Mouse (Mus musculus): Measurements from ENCODE around the gene Amdhd1. TPM values are rescaled to one million over a fixed set of nuclear protein-coding genes. Genes with fewer than 3 reads are reported as not detected.

The Amdhd1 gene
- polyA plus RNA-seq (2012; rRNA removed) = 0.16 and 0.20 TPM in 2 replicates
- polyA plus RNA-seq (2014; fragmentation: Nextera tagmentation; extraction: Ambion mirVana) = 0.17 and 0.32 TPM in 2 replicates

DNA sequence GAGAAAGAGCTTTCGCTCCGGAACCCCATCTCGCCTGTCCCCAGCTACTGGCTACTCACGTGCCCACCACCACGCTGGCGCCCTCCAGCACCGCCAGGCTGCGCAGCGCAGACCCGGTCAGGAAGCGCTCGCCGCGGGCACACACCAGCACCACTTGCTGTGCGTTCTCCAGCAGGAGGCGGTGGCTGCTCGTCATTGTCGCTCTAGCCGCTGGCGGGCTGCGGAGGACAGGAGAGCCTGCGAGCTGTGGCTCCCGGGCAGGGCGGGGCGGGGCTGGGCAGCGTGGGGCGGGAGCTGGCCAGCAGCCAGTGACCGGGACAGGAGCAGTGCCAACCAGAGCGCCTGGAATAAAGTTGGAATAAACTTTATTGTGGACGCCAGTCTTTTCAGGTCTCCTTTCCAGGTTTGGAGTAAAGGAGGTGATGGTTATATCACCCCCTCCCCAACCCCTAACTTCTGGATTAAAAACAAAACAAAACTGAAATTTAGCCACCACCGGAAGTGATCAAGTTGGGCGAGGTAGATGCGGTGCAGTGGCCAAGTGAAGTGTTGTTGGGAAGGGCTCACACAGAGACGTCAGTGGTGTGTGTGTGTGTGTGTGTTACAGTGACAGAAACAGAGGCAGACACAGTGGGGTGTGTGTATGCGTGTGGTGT lies at the start of gene Amdhd1:
Amdhd1 (minus strand) TSS at position 259 of the 656 bp plus-strand sequence.
- Histone ChIP-seq H3K4me2 (replicated peaks; ENCODE audit: low read depth, low read length, severe bottlenecking) (peak within 1 kb of the TSS; percentile 86), H3K9ac (ENCODE audit: low read depth, low read length, severe bottlenecking) (peak within 1 kb of the TSS; percentile 52), H3K4me3 (replicated peaks; ENCODE audit: low read length) (peak within 1 kb of the TSS; percentile 39), H3K27ac (replicated peaks; ENCODE audit: low read depth, low read length) (no peak within 1 kb of the TSS), H3K36me3 (ENCODE audit: control insufficient read depth, insufficient read depth, low read length) (no peaks in the 10 kb centered on the region), H3K4me1 (ENCODE audit: control insufficient read depth, insufficient read depth, low read length) (peaks cover 9% of the 10 kb centered on the region), H3K9me3 (ENCODE audit: control insufficient read depth, low read length) (no peaks in the 10 kb centered on the region), H3K27me3 (ENCODE audit: control insufficient read depth, insufficient read depth, low read length) (no peaks in the 10 kb centered on the region)
- ATAC-seq (ENCODE audit: low FRiP score, low read depth) (peak; percentile 87; the same call in 1 of the 2 replicates), DNase-seq (ENCODE audit: low spot score) (peak; percentile 59)
- TF ChIP-seq POLR2A (IDR thresholded peaks at IDR 0.05; ENCODE audit: borderline replicate concordance, extremely low read depth, insufficient read depth, insufficient read length) = no peak
- WGBS = 4% methylated on average over 29 of the region's 35 CpGs

- 0% methylated on average over 35 of the region's 63 CpGs for WGBS
- peak; percentile 95 for DNase-seq (ENCODE audit: low spot score)
- H3K9ac ChIP-seq (ENCODE audit: low read depth, low read length, severe bottlenecking) = peak within 1 kb of the TSS; percentile 74
- H3K27ac ChIP-seq (replicated peaks; ENCODE audit: low read depth, low read length) = peak within 1 kb of the TSS; percentile 59; the same call in 1 of the 2 replicates
- peak; percentile 91 for ATAC-seq (ENCODE audit: low FRiP score, low read depth)
- no peaks in the 10 kb centered on the region for H3K9me3 ChIP-seq (ENCODE audit: control insufficient read depth, low read length)
- no peaks in the 10 kb centered on the region for H3K27me3 ChIP-seq (ENCODE audit: control insufficient read depth, insufficient read depth, low read length)
- peak within 1 kb of the TSS; percentile 74 for H3K4me3 ChIP-seq (replicated peaks; ENCODE audit: low read length)
- no peak for TF ChIP-seq POLR2A (IDR thresholded peaks at IDR 0.05; ENCODE audit: borderline replicate concordance, extremely low read depth, insufficient read depth, insufficient read length)
- H3K4me2 ChIP-seq (replicated peaks; ENCODE audit: low read depth, low read length, severe bottlenecking) = peak within 1 kb of the TSS; percentile 91
- peaks cover 9% of the 10 kb centered on the region for H3K4me1 ChIP-seq (ENCODE audit: control insufficient read depth, insufficient read depth, low read length)
- peaks cover 23% of the 10 kb centered on the region for H3K36me3 ChIP-seq (ENCODE audit: control insufficient read depth, insufficient read depth, low read length)
Measured at GRCm38 (mm10) chr10:93589281-93589848, 49.5 kb upstream of the Amdhd1 start, which contains the start of gene Snrpf. Gene Snrpf, minus strand, starts transcription at chr10:93589706.

- TF ChIP-seq POLR2A (IDR thresholded peaks at IDR 0.05; ENCODE audit: borderline replicate concordance, extremely low read depth, insufficient read depth, insufficient read length) = no peak
- Histone ChIP-seq H3K9ac (ENCODE audit: low read depth, low read length, severe bottlenecking) (peak overlapping the region; percentile 74), H3K4me1 (ENCODE audit: control insufficient read depth, insufficient read depth, low read length) (peaks cover 9% of the 10 kb centered on the region), H3K36me3 (ENCODE audit: control insufficient read depth, insufficient read depth, low read length) (peaks cover 26% of the 10 kb centered on the region), H3K27ac (replicated peaks; ENCODE audit: low read depth, low read length) (0 out of 2 replicates have a peak overlapping the region, but pooled peaks have one; percentile 59), H3K27me3 (ENCODE audit: control insufficient read depth, insufficient read depth, low read length) (no peaks in the 10 kb centered on the region), H3K4me2 (replicated peaks; ENCODE audit: low read depth, low read length, severe bottlenecking) (peak overlapping the region; percentile 91), H3K4me3 (replicated peaks; ENCODE audit: low read length) (peak overlapping the region; percentile 74), H3K9me3 (ENCODE audit: control insufficient read depth, low read length) (no peaks in the 10 kb centered on the region)
- DNase-seq (ENCODE audit: low spot score) (no peak), ATAC-seq (ENCODE audit: low FRiP score, low read depth) (no peak)
- WGBS = under 1% methylated on average over 11 of the region's 11 CpGs
Measured at GRCm38 (mm10) chr10:93588796-93589195, 49.0 kb upstream of the Amdhd1 start.

DNA sequence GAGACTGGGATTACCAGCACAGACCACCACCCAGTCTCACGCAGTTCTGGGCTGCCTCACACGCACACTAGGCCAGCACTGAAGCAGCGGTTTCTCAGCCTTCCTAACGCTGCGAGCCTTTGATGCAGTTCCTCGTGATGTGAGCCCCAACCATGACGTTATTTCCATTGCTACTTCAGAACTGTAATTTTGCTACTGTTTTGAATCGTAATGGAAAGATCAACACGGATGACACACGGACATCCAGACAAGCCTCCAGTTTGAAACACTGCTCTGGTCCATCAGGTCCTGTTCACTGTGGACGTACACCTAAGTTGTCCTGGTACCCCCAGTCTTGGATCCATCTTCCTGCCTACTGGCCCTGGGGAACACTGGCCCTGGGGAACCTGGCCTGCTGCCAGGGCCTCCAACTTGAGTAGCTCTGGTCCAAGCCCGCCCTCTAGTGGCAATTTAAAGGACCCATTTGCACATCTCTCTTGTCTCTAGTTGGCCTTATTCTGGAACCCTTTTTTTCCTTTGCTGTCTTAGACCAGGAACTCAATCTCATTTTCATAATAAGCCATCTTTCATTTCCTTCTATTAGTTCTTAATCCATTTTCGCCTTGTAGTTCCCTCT lies 37.5 kb upstream of the Amdhd1 start:
- WGBS = 71% methylated on average over 13 of the region's 13 CpGs
- no peak for TF ChIP-seq POLR2A (IDR thresholded peaks at IDR 0.05; ENCODE audit: borderline replicate concordance, extremely low read depth, insufficient read depth, insufficient read length)

GRCm38 (mm10) chr10:93575960-93576359 lies 36.1 kb upstream of the Amdhd1 start:
- Histone ChIP-seq H3K9me3 (ENCODE audit: control insufficient read depth, low read length) (no peaks in the 10 kb centered on the region), H3K4me1 (ENCODE audit: control insufficient read depth, insufficient read depth, low read length) (no peaks in the 10 kb centered on the region), H3K4me2 (replicated peaks; ENCODE audit: low read depth, low read length, severe bottlenecking) (no peak overlapping the region), H3K9ac (ENCODE audit: low read depth, low read length, severe bottlenecking) (no peak overlapping the region), H3K4me3 (replicated peaks; ENCODE audit: low read length) (no peak overlapping the region), H3K36me3 (ENCODE audit: control insufficient read depth, insufficient read depth, low read length) (0 out of 2 replicates have a peak, but pooled peaks cover 6% of the 10 kb centered on the region), H3K27me3 (ENCODE audit: control insufficient read depth, insufficient read depth, low read length) (no peaks in the 10 kb centered on the region), H3K27ac (replicated peaks; ENCODE audit: low read depth, low read length) (no peak overlapping the region)
- DNase-seq (ENCODE audit: low spot score) = no peak
- ATAC-seq (ENCODE audit: low FRiP score, low read depth) = no peak
- WGBS = 88% methylated on average over 8 of the region's 8 CpGs
- TF ChIP-seq POLR2A (IDR thresholded peaks at IDR 0.05; ENCODE audit: borderline replicate concordance, extremely low read depth, insufficient read depth, insufficient read length) = no peak

More for the DNA sequence above, 37.5 kb upstream of the Amdhd1 start:
- DNase-seq (ENCODE audit: low spot score) (peak; percentile 80), ATAC-seq (ENCODE audit: low FRiP score, low read depth) (0 out of 2 replicates have a peak, but pooled peaks have one; percentile 34)
- H3K4me1 ChIP-seq (ENCODE audit: control insufficient read depth, insufficient read depth, low read length) = no peaks in the 10 kb centered on the region
- H3K9ac ChIP-seq (ENCODE audit: low read depth, low read length, severe bottlenecking) = no peak overlapping the region
- no peak overlapping the region for H3K4me2 ChIP-seq (replicated peaks; ENCODE audit: low read depth, low read length, severe bottlenecking)
- peaks cover 17% of the 10 kb centered on the region for H3K36me3 ChIP-seq (ENCODE audit: control insufficient read depth, insufficient read depth, low read length)
- H3K4me3 ChIP-seq (replicated peaks; ENCODE audit: low read length) = no peak overlapping the region
- no peaks in the 10 kb centered on the region for H3K9me3 ChIP-seq (ENCODE audit: control insufficient read depth, low read length)
- no peaks in the 10 kb centered on the region for H3K27me3 ChIP-seq (ENCODE audit: control insufficient read depth, insufficient read depth, low read length)
- H3K27ac ChIP-seq (replicated peaks; ENCODE audit: low read depth, low read length) = no peak overlapping the region
